Mouse (Mus musculus) telencephalon, adult 2 months (tissue): Measurements from ENCODE around the gene Vmn1r191.
"Not testable (repeated sequence)": the region's sequence is repeated elsewhere in the genome, so short reads cannot be mapped to it uniquely, and the experiment has no call there.

Experiments used
- DNase-seq: peaks from one replicate; pipeline ENCODE4 v3.0.0-alpha.2; 2011; ENCODE audit warnings: low read depth, low spot score

Gene Vmn1r191

DNA sequence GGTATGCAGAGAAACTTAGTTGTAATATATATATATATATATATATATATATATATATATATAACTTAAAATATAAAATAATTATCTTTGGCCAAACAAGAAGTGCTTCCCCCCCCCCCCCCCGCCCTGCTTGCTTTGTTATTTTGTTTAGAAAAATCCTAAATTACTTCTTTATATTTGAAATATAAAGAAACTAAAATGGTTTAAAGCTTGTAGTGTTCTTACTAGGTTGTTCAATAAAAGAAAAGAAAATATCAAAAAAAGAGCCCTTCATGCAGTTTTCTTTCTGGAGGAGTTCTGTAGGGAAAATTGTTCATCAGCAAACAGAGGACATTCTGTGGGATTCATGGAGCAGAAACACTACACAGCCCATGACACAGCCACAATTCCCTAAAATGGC, at the start of gene Vmn1r191:
Gene Vmn1r191 (minus strand): TSS at position 101 of the 400 bp plus-strand sequence.
- DNase-seq: no peak

GRCm38 (mm10) chr13:22223060-22223459, 39.3 kb upstream of the Vmn1r191 start, which contains the start of gene Vmn1r193:
Gene Vmn1r193, minus strand, starts transcription at chr13:22223160.
- not testable (repeated sequence) for DNase-seq

DNA sequence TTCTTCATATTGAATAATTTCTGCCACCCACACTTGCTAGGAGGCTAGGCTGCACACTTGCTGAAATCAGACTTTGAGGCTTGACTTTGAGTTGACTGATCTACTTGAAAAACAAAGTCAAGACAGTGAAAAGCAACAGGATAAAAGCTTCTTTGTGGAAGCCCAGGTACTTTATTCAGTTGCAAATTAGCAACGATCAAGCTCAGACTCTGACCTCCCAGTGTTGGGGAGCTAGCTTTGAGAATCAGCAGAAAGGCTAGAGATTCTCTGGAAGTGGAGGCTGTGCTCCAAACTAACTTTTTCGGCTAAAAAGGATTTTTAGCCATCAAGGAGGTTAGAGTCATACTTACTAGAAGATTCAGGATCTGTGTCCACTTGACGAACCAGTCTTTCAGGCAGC, 9.0 kb upstream of the Vmn1r191 start:
- DNase-seq: not testable (repeated sequence)

DNA sequence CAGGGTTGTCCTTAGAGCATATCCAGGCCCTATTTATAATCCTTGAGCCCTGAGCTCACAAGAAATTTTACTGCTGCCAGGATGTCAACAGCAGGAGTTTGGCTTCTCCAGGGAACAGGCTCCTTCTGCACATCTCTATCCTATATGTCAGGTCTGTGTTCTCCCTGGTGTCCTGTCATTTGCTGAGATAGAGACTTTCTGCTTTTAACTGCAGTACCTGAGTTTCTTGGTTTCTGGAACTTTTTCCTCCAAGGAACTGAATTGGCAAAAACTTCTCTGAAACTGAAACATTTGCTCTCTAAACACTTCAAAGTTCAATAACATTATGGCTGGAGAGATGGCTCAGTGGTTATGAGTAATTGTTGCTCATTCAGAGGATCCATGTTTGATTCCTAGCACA, 7.3 kb upstream of the Vmn1r191 start, which contains the start of gene Vmn1r192:
Gene Vmn1r192 (minus strand): TSS at position 101 of the 400 bp plus-strand sequence.
- no peak for DNase-seq

DNA sequence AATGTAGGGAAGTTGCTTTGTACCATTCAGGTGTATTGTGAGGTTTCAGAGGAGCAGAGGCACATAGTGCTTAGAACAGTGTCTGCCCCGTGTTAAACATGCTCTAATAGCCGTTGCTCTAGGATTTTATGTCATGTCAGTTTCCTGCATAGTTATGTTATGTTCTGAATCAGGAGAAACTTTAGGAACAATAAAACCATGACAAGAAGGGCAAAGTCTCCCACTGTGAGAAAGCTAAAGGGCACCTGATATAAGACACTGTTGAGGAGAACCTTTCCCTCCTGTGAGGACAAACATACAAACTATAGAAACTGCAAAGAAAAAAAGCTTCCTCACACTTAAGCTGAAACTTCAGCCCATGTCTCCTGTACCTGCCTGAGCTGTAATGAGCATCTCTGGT, 6.6 kb upstream of the Vmn1r191 start:
- no peak for DNase-seq

GRCm38 (mm10) chr13:22189313-22189712, 5.5 kb upstream of the Vmn1r191 start:
- DNase-seq: no peak

DNA sequence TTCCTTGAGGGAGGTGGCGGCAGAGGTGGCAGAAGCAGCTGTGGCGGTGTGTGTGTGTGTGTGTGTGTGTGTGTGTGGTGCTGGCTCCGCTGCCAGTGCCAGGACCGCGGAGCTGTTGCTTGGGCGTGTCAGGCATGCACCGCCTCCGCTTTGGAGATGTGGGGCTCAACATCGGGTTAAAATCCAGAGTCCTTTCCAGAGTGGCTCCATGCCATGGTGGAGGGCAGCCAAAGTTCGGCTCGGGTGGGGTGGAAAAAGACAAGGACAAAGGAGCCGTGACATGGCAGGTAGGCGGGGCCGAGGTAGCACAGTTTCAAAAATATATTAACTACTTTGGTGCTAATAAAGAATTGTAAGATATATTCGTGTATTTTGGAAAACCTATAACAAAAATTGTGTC, 15.4 kb downstream of the Vmn1r191 start:
- DNase-seq: no peak

- DNase-seq: not testable (repeated sequence)
These were observed 47.1 kb downstream of the Vmn1r191 start for GRCm38 (mm10) chr13:22136495-22137293.
